Mouse (Mus musculus) hindbrain, embryonic 15.5 days (tissue): ENCODE data around the gene Zfp709. TPM values are rescaled to one million over a fixed set of nuclear protein-coding genes. Genes with fewer than 3 reads are reported as not detected.
"Not testable (repeated sequence)": the region's sequence is repeated elsewhere in the genome, so short reads cannot be mapped to it uniquely, and the experiment has no call there.

ENCODE experiments used
- ATAC-seq: fragments of 200-750 bp; cut with Nextera tagmentation; 2 replicates; pipeline ENCODE4 v1.8.0; 2017; ENCODE audit warnings: low read depth, moderate number of reproducible peaks, moderate TSS enrichment; ENCODE audit not compliant: low FRiP score
- H3K27ac ChIP-seq: fragments of 300-500 bp; sonication (generic); replicated peaks from 2 replicates; pipeline ENCODE4 v1.5.1; 2015; ENCODE audit warnings: mild to moderate bottlenecking, inconsistent platforms
- H3K27me3 ChIP-seq: fragments of 300-500 bp; sonication (generic); 2 replicates; pipeline ENCODE4 v1.6.1; 2015; ENCODE audit warnings: control low read depth, inconsistent platforms
- H3K36me3 ChIP-seq: fragments of 300-500 bp; sonication (generic); 2 replicates; pipeline ENCODE4 v1.6.1; 2015; ENCODE audit warnings: control low read depth, inconsistent platforms
- H3K4me1 ChIP-seq: fragments of 300-500 bp; sonication (generic); replicated peaks from 2 replicates; pipeline ENCODE4 v1.6.1; 2015; ENCODE audit warnings: control low read depth, inconsistent platforms
- H3K4me2 ChIP-seq: fragments of 300-500 bp; sonication (generic); 2 replicates; pipeline ENCODE4 v1.6.1; 2015; ENCODE audit warnings: moderate library complexity, mild to moderate bottlenecking, inconsistent platforms
- H3K4me3 ChIP-seq: fragments of 300-500 bp; sonication (generic); 2 replicates; pipeline ENCODE4 v1.5.1; 2015; ENCODE audit warnings: mild to moderate bottlenecking, inconsistent platforms
- H3K9ac ChIP-seq: fragments of 300-500 bp; sonication (generic); 2 replicates; pipeline ENCODE4 v1.6.1; 2015; ENCODE audit warnings: inconsistent platforms
- H3K9me3 ChIP-seq: fragments of 300-500 bp; sonication (generic); 2 replicates; pipeline ENCODE4 v1.6.1; 2016; ENCODE audit warnings: control low read depth, inconsistent platforms
- WGBS: fragments of 180-500 bp; shearing (Covaris S2); methylation state at CpG from one replicate; pipeline ENCODE4 v1.1.7; 2015; 5-methylcytosine and 5-hydroxymethylcytosine counted together
- polyA plus RNA-seq: library from polyadenylated mRNA; unstranded; fragments of >200 nt; fragmentation: Nextera tagmentation; extraction: Ambion mirVana; gene quantifications from 2 replicates; pipeline ENCODE4 v1.2.1, GENCODE M21; 2015

Zfp709 gene
- polyA plus RNA-seq = 6.6 and 8.3 TPM in 2 replicates

DNA sequence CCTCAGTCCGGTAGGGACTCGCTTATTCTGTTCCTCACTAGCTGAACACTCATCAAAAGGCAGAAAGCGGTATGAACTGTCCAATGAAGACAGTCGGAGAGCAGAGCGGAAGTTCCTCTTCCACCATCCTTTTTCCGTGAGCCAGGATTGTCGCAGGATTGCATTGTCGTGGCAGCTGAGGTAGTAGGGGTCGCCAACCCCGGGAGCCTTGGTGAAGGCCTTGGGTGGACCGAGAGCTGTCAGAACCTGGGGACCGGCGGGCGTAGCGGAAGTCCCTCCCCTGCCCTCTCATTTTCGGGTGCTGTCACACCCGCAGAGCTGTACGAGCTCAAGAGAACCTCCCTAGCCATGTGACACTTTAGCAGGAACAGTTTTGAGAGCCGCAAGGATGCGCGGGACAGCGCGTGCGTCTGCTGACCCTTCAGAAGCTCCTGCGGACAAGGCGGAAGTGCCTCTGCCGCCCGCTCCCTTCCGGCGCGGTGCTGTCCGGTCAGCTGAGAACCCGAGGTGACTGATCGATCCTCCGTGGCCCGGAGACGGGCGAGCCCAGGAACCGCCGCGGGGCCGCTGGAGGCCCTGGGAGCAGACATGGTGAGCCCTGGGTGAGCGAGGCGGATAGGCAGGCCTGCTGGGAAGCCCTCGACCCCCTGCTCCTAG lies at the start of gene Zfp709:
Gene Zfp709, plus strand, starts transcription at position 402 of the 657 bp plus-strand sequence.
- peak; percentile 97 for ATAC-seq
- 4% methylated on average over 34 of the region's 45 CpGs for WGBS
- Histone ChIP-seq H3K9ac (peak within 1 kb of the TSS; percentile 85), H3K9me3 (peaks cover 11% of the 10 kb centered on the region; the same call in 1 of the 2 replicates), H3K4me1 (peaks cover 15% of the 10 kb centered on the region), H3K36me3 (peaks cover 22% of the 10 kb centered on the region), H3K27ac (peak within 1 kb of the TSS; percentile 79), H3K4me2 (peak within 1 kb of the TSS; percentile 80), H3K27me3 (no peaks in the 10 kb centered on the region), H3K4me3 (peak within 1 kb of the TSS; percentile 75)

DNA sequence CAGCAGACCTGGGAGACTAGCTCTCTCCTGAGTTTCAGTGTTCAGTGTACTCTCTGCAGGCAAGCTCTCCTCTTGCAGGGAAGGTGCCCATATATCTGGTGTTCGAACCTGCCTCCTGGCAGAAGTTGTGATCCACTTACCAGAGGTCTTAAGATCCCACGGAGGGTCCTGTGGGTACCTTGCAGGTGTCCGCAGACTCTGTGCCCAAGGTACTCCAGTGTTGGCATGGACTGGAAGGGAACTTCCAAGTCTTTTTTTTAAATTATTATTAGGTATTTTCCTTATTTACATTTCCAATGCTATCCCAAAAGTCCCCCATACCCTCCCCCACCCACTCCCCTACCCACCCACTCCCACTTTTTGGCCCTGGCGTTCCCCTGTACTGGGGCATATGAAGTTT lies 43.6 kb upstream of the Zfp709 start:
- ATAC-seq, H3K4me2 ChIP-seq, H3K27ac ChIP-seq, H3K9ac ChIP-seq, H3K27me3 ChIP-seq, H3K4me3 ChIP-seq, H3K36me3 ChIP-seq, H3K4me1 ChIP-seq, H3K9me3 ChIP-seq: not testable (repeated sequence)
- WGBS = 81% methylated on average over 4 of the region's 4 CpGs

GRCm38 (mm10) chr8:71841201-71841817 lies 40.5 kb upstream of the Zfp709 start:
- not testable (repeated sequence) for H3K4me3 ChIP-seq, H3K27me3 ChIP-seq, H3K36me3 ChIP-seq, H3K9ac ChIP-seq, H3K4me2 ChIP-seq, H3K27ac ChIP-seq, ATAC-seq, H3K9me3 ChIP-seq, H3K4me1 ChIP-seq
- WGBS = 89% methylated on average over 3 of the region's 3 CpGs

DNA sequence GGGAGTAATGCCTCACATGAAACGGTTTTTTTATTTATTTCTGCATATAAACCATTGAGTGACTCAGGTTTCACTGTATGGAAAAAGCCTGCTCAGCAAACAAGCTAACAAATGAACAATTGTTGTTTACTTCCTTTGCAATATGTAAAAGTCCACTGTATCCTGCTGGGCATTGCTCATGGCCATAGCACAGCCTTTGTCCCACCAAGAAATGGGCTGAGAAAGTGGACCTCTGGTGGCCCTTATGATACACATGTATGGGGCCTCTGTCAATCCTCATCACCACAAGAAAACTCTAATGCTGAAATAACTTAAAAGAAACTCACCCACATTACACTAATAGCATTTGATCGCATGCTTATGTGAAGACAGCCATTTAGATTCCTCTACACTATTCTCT lies 39.3 kb upstream of the Zfp709 start:
- WGBS = 78% methylated on average over 2 of the region's 2 CpGs

DNA sequence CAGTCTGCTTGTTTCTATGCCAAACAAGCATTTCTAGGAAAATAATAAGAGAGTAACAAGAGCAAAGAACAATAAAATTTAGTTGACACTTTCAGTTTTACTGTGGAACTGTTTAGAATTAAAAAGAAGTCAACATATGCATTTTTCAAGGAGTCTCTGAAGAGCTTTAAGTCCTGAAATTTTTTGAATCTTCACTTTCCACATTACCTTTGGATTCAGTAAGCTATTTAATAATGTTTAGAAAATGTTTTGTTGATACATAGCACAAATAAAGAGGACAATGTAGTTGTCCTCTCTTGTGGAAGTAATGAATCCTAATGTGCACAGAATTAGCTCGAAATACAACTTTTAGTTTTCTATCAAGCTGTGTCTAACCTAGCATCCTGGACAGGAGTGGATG lies 37.4 kb upstream of the Zfp709 start:
- not testable (repeated sequence) for H3K4me3 ChIP-seq, H3K9ac ChIP-seq, H3K36me3 ChIP-seq, ATAC-seq, H3K4me2 ChIP-seq, H3K4me1 ChIP-seq, H3K27me3 ChIP-seq, H3K27ac ChIP-seq, H3K9me3 ChIP-seq
- WGBS = 79% methylated on average over 1 of the region's 1 CpGs

More for the DNA sequence above, 39.3 kb upstream of the Zfp709 start:
- not testable (repeated sequence) for H3K27me3 ChIP-seq, H3K4me3 ChIP-seq, H3K36me3 ChIP-seq, H3K9me3 ChIP-seq, ATAC-seq, H3K4me1 ChIP-seq, H3K4me2 ChIP-seq, H3K9ac ChIP-seq, H3K27ac ChIP-seq

GRCm38 (mm10) chr8:71845993-71846483 lies 35.8 kb upstream of the Zfp709 start:
- H3K4me1 ChIP-seq, H3K4me2 ChIP-seq, H3K9me3 ChIP-seq, H3K27me3 ChIP-seq, H3K36me3 ChIP-seq, ATAC-seq, H3K4me3 ChIP-seq, H3K9ac ChIP-seq, H3K27ac ChIP-seq: not testable (repeated sequence)
- 88% methylated on average over 1 of the region's 1 CpGs for WGBS

- 89% methylated on average over 2 of the region's 2 CpGs for WGBS
- not testable (repeated sequence) for H3K27me3 ChIP-seq, H3K36me3 ChIP-seq, H3K4me3 ChIP-seq, H3K4me2 ChIP-seq, H3K9ac ChIP-seq, H3K9me3 ChIP-seq, H3K4me1 ChIP-seq, H3K27ac ChIP-seq
- peak; percentile 63; the same call in 1 of the 2 replicates for ATAC-seq
Measured at GRCm38 (mm10) chr8:71846745-71847144, 35.1 kb upstream of the Zfp709 start.

- H3K4me1 ChIP-seq, H3K9me3 ChIP-seq, H3K36me3 ChIP-seq, H3K4me3 ChIP-seq, H3K4me2 ChIP-seq, ATAC-seq, H3K9ac ChIP-seq, H3K27ac ChIP-seq, H3K27me3 ChIP-seq: not testable (repeated sequence)
- WGBS = 76% methylated on average over 1 of the region's 1 CpGs
Measured at GRCm38 (mm10) chr8:71851014-71851413, 30.8 kb upstream of the Zfp709 start.

- not testable (repeated sequence) for H3K4me3 ChIP-seq, H3K9ac ChIP-seq, H3K9me3 ChIP-seq, H3K36me3 ChIP-seq, H3K27ac ChIP-seq, H3K27me3 ChIP-seq, H3K4me2 ChIP-seq, H3K4me1 ChIP-seq, ATAC-seq
Measured at GRCm38 (mm10) chr8:71853360-71853759, 28.5 kb upstream of the Zfp709 start.

DNA sequence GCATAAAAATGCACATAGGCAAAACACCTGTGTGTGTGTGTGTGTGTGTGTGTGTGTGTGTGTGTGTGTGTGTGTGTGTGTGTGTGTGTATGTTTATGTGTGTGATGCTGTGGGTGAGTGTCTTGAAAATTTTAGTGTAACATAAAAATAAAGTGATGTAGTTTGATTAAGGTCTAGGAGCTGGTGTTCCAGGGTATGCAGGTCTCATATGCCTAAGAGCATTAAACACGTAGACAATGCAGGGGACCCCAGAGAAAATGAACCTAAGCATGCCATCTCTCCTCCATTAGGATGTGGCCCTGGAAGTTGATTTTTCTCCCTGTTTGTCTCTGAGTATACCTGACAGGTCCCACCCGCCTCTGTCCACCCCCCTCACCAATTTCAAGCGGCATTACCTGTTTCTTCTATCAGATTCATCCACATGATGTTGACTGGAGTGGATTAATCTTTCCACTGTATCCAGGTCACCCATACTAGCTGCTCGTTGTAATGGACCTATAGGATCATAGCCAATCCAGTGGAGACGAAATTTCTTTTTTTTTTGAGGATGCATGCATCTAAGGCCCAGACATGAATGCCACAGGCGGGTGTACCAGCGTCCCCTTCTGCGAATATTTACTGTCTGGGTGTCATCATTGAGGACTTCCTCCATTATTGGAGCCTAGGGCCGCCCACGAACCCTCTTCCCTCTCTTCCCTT lies 25.0 kb upstream of the Zfp709 start:
- peak; percentile 65; the same call in 1 of the 2 replicates for ATAC-seq

DNA sequence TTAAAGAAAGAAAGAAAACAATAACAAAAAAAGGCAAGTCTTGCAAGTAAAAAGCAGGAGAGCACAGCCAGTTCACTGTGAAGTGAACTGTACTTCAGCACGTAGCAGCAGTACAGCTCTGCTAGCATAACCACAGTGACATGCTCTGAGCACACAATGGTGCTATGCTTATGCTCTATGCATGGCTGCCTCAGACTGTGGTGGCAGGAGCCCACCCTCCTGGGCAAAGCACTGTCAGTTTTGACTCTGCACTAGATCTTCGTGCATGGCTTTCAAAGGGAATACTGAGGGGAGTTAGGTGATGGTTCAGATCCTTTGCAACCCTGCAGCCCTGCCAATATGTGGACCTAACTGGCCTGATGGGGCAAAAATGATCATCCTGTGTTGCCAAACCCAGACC lies 24.5 kb upstream of the Zfp709 start:
- H3K9ac ChIP-seq, H3K27me3 ChIP-seq, H3K9me3 ChIP-seq, H3K4me1 ChIP-seq, H3K4me2 ChIP-seq, H3K36me3 ChIP-seq, H3K4me3 ChIP-seq, H3K27ac ChIP-seq: not testable (repeated sequence)
- 77% methylated on average over 2 of the region's 2 CpGs for WGBS
- ATAC-seq = 0 out of 2 replicates have a peak, but pooled peaks have one; percentile 69

More for the DNA sequence above, 25.0 kb upstream of the Zfp709 start:
- H3K9ac ChIP-seq, H3K4me3 ChIP-seq, H3K4me1 ChIP-seq, H3K9me3 ChIP-seq, H3K27ac ChIP-seq, H3K27me3 ChIP-seq, H3K4me2 ChIP-seq, H3K36me3 ChIP-seq: not testable (repeated sequence)
- 79% methylated on average over 9 of the region's 10 CpGs for WGBS

- not testable (repeated sequence) for H3K27ac ChIP-seq, ATAC-seq, H3K36me3 ChIP-seq, H3K9ac ChIP-seq, H3K4me2 ChIP-seq, H3K4me1 ChIP-seq, H3K4me3 ChIP-seq, H3K27me3 ChIP-seq, H3K9me3 ChIP-seq
- WGBS = 77% methylated on average over 1 of the region's 1 CpGs
Measured at GRCm38 (mm10) chr8:71861551-71861950, 20.3 kb upstream of the Zfp709 start.
